Mouse (Mus musculus) MEL (cell line): ENCODE measurements around the gene Dmc1. TPM values are rescaled to one million over a fixed set of nuclear protein-coding genes. Genes with fewer than 3 reads are reported as not detected.

Experiments
- DNase-seq: peaks from one replicate; pipeline ENCODE4 v3.0.0; 2011; ENCODE audit warnings: low read depth, low spot score
- H3K27ac ChIP-seq: 2 replicates; pipeline ENCODE4 v1.5.1; 2012; ENCODE audit warnings: low read depth, mild to moderate bottlenecking, control low read depth, low read length, moderate library complexity; ENCODE audit not compliant: control insufficient read depth
- H3K27me3 ChIP-seq, 2 experiments: fragments of 150-350 bp in 1 of 2; sonication (generic) in 1 of 2; 2 replicates each; pipeline ENCODE4 v1.6.1; 2012; ENCODE audit warnings: low read length in 2 of 2, mild to moderate bottlenecking in 2 of 2, improper control_type of control experiment in 1 of 2, moderate library complexity in 1 of 2; ENCODE audit not compliant: insufficient read depth in 2 of 2, control insufficient read depth in 1 of 2
- H3K36me3 ChIP-seq, 2 experiments: 2 replicates each; pipeline ENCODE4 v1.6.1; 2012 to 2014; ENCODE audit warnings: low read length in 2 of 2, improper control_type of control experiment in 1 of 2, inconsistent platforms in 1 of 2, mild to moderate bottlenecking in 1 of 2; ENCODE audit not compliant: insufficient read depth in 2 of 2, control insufficient read depth in 1 of 2
- H3K4me1 ChIP-seq, 2 experiments: fragments of 150-350 bp in 1 of 2; sonication (generic) in 1 of 2; 2 replicates each; pipeline ENCODE4 v1.6.1; 2012; ENCODE audit warnings: low read length in 2 of 2, improper control_type of control experiment in 1 of 2, mild to moderate bottlenecking in 1 of 2; ENCODE audit not compliant: insufficient read depth in 2 of 2, control insufficient read depth in 1 of 2
- H3K4me3 ChIP-seq, 2 experiments: fragments of 150-350 bp in 1 of 2; sonication (generic) in 1 of 2; 2 replicates each; pipeline ENCODE4 v1.5.1; 2012; ENCODE audit warnings: low read depth in 2 of 2, low read length in 2 of 2, mild to moderate bottlenecking in 2 of 2, moderate library complexity in 2 of 2, control low read depth in 1 of 2, improper control_type of control experiment in 1 of 2; ENCODE audit not compliant: control insufficient read depth in 1 of 2, insufficient read depth in 1 of 2
- H3K79me2 ChIP-seq: 2 replicates; pipeline ENCODE4 v1.6.1; 2012; ENCODE audit warnings: mild to moderate bottlenecking, low read length, moderate library complexity; ENCODE audit not compliant: control insufficient read depth, poor library complexity, insufficient read depth
- H3K9ac ChIP-seq: 2 replicates; pipeline ENCODE4 v1.6.1; 2012; ENCODE audit warnings: low read depth, mild to moderate bottlenecking, control low read depth, low read length, moderate library complexity; ENCODE audit not compliant: control insufficient read depth, poor library complexity, severe bottlenecking
- H3K9me3 ChIP-seq: fragments of 150-350 bp; sonication (generic); replicated peaks from 2 replicates; pipeline ENCODE4 v1.6.1; 2012; ENCODE audit warnings: mild to moderate bottlenecking, low read length, improper control_type of control experiment, moderate library complexity; ENCODE audit not compliant: insufficient read depth
- BHLHE40 ChIP-seq: IDR thresholded peaks from 2 replicates; pipeline ENCODE4 v1.6.1; 2012; ENCODE audit warnings: low read depth, mild to moderate bottlenecking, inconsistent platforms, low read length, improper control_type of control experiment, borderline replicate concordance
- CHD2 ChIP-seq: IDR thresholded peaks from 2 replicates; pipeline ENCODE4 v1.6.1; 2011; ENCODE audit warnings: low read length, improper control_type of control experiment
- E2F4 ChIP-seq: IDR thresholded peaks from 2 replicates; pipeline ENCODE4 v1.6.1; 2011; ENCODE audit warnings: low read depth, low read length, improper control_type of control experiment, borderline replicate concordance
- ELF1 ChIP-seq: IDR thresholded peaks from 2 replicates; pipeline ENCODE4 v1.6.1; 2014; ENCODE audit warnings: low read depth, mild to moderate bottlenecking, inconsistent platforms, low read length, improper control_type of control experiment, moderate library complexity
- EP300 ChIP-seq, 2 experiments: IDR thresholded peaks; 2 replicates each; pipeline ENCODE4 v1.6.1; 2011; ENCODE audit warnings: improper control_type of control experiment in 2 of 2, low read length in 2 of 2, low read depth in 1 of 2, mild to moderate bottlenecking in 1 of 2
- ETS1 ChIP-seq: IDR thresholded peaks from 2 replicates; pipeline ENCODE4 v1.6.1; 2012; ENCODE audit warnings: low read depth, mild to moderate bottlenecking, inconsistent platforms, low read length, improper control_type of control experiment, moderate library complexity
- GABPA ChIP-seq: IDR thresholded peaks from 2 replicates; pipeline ENCODE4 v1.6.1; 2012; ENCODE audit warnings: low read depth, mild to moderate bottlenecking, inconsistent platforms, low read length, improper control_type of control experiment, moderate library complexity
- GATA1 ChIP-seq: IDR thresholded peaks from 2 replicates; pipeline ENCODE4 v1.6.1; 2011; ENCODE audit warnings: low read depth, low read length, improper control_type of control experiment
- JUND ChIP-seq: IDR thresholded peaks from 2 replicates; pipeline ENCODE4 v1.6.1; 2011; ENCODE audit warnings: low read depth, mild to moderate bottlenecking, improper control_type of control experiment, low read length
- KAT2A ChIP-seq: conservative IDR thresholded peaks from 2 replicates; pipeline ENCODE4 v1.6.1; 2012; ENCODE audit warnings: low read depth, low read length, improper control_type of control experiment, inconsistent platforms
- MAFK ChIP-seq: IDR thresholded peaks from 2 replicates; pipeline ENCODE4 v1.6.1; 2011; ENCODE audit warnings: low read depth, mild to moderate bottlenecking, low read length, improper control_type of control experiment, borderline replicate concordance
- MAX ChIP-seq: IDR thresholded peaks from 2 replicates; pipeline ENCODE4 v1.6.1; 2011; ENCODE audit warnings: low read length, improper control_type of control experiment
- MAZ ChIP-seq: IDR thresholded peaks from 2 replicates; pipeline ENCODE4 v1.6.1; 2012; ENCODE audit warnings: low read depth, mild to moderate bottlenecking, inconsistent platforms, low read length, improper control_type of control experiment
- MYB ChIP-seq: IDR thresholded peaks from 2 replicates; pipeline ENCODE4 v1.6.1; 2011; ENCODE audit warnings: mild to moderate bottlenecking, low read depth, low read length, improper control_type of control experiment
- MYC ChIP-seq: IDR thresholded peaks from 2 replicates; pipeline ENCODE4 v1.6.1; 2011; ENCODE audit warnings: low read depth, mild to moderate bottlenecking, low read length, improper control_type of control experiment, moderate library complexity
- NRF1 ChIP-seq: IDR thresholded peaks from 2 replicates; pipeline ENCODE4 v1.6.1; 2014; ENCODE audit warnings: low read depth, mild to moderate bottlenecking, inconsistent platforms, low read length, improper control_type of control experiment, moderate library complexity; ENCODE audit not compliant: poor library complexity, insufficient read depth, severe bottlenecking
- POLR2A ChIP-seq, 2 experiments: IDR thresholded peaks; 2 replicates each; pipeline ENCODE4 v1.6.1; 2011 to 2012; ENCODE audit warnings: low read length in 2 of 2, mild to moderate bottlenecking in 2 of 2, control low read depth in 1 of 2, improper control_type of control experiment in 1 of 2, low read depth in 1 of 2, moderate library complexity in 1 of 2; ENCODE audit not compliant: control insufficient read depth in 1 of 2, insufficient read depth in 1 of 2, poor library complexity in 1 of 2
- POLR2AphosphoS2 ChIP-seq: IDR thresholded peaks from 2 replicates; pipeline ENCODE4 v1.6.1; 2011; ENCODE audit warnings: low read length, improper control_type of control experiment
- RCOR1 ChIP-seq: IDR thresholded peaks from 2 replicates; pipeline ENCODE4 v1.6.1; 2012; ENCODE audit warnings: low read depth, mild to moderate bottlenecking, inconsistent platforms, low read length, improper control_type of control experiment
- SIN3A ChIP-seq: IDR thresholded peaks from 2 replicates; pipeline ENCODE4 v1.6.1; 2012; ENCODE audit warnings: low read length, improper control_type of control experiment, inconsistent platforms
- TAL1 ChIP-seq: IDR thresholded peaks from 2 replicates; pipeline ENCODE4 v1.6.1; 2012; ENCODE audit warnings: mild to moderate bottlenecking, inconsistent platforms, low read length, moderate library complexity, mixed read lengths
- TCF12 ChIP-seq: IDR thresholded peaks from 2 replicates; pipeline ENCODE4 v1.6.1; 2014; ENCODE audit warnings: low read depth, mild to moderate bottlenecking, inconsistent platforms, low read length, improper control_type of control experiment, moderate library complexity
- USF1 ChIP-seq: IDR thresholded peaks from 2 replicates; pipeline ENCODE4 v1.6.1; 2014; ENCODE audit warnings: low read depth, mild to moderate bottlenecking, inconsistent platforms, low read length, improper control_type of control experiment, moderate library complexity
- USF2 ChIP-seq, 2 experiments: IDR thresholded peaks; 2 replicates each; pipeline ENCODE4 v1.6.1; 2011 to 2012; ENCODE audit warnings: improper control_type of control experiment in 2 of 2, low read length in 2 of 2, borderline replicate concordance in 1 of 2, inconsistent platforms in 1 of 2, low read depth in 1 of 2, mild to moderate bottlenecking in 1 of 2; ENCODE audit not compliant: insufficient read depth in 1 of 2
- ZC3H11A ChIP-seq: IDR thresholded peaks from 2 replicates; pipeline ENCODE4 v1.6.1; 2012; ENCODE audit warnings: low read depth, mild to moderate bottlenecking, inconsistent platforms, low read length, improper control_type of control experiment
- ZKSCAN1 ChIP-seq: IDR thresholded peaks from 2 replicates; pipeline ENCODE4 v1.6.1; 2012; ENCODE audit warnings: low read depth, mild to moderate bottlenecking, inconsistent platforms, low read length, improper control_type of control experiment, moderate library complexity
- ZNF384 ChIP-seq: IDR thresholded peaks from 2 replicates; pipeline ENCODE4 v1.6.1; 2012; ENCODE audit warnings: low read depth, mild to moderate bottlenecking, inconsistent platforms, low read length, improper control_type of control experiment
- polyA plus RNA-seq, 2 experiments: library from polyadenylated mRNA; stranded (reverse) in 1 of 2; unstranded in 1 of 2; fragments of >175 nt in 1 of 2; fragments of >200 nt in 1 of 2; gene quantifications; 2 replicates each; pipeline versions ENCODE4 v1.2.1 to v1.2.4; 2012; ENCODE audit warnings: low replicate concordance in 2 of 2, low read depth in 1 of 2; ENCODE audit not compliant: insufficient read length in 2 of 2, insufficient read depth in 1 of 2, missing spikeins in 1 of 2
- total RNA-seq: library from RNA; depleted of rRNA; stranded (reverse); fragments of 300-350 nt; gene quantifications from 2 replicates; pipeline ENCODE4 v1.2.3, GENCODE M21; 2012

The Dmc1 gene
- total and polyA plus RNA-seq, 3 experiments, result not detected

GRCm38 (mm10) chr15:79577671-79578426 lies 27.1 kb downstream of the Dmc1 start (continued):
- TF ChIP-seq ZKSCAN1 (no peak), MYC (0 out of 2 replicates have a peak, but pooled peaks have one; percentile 51), JUND (peak; percentile 51; the same call in 1 of the 2 replicates), MAZ (0 out of 2 replicates have a peak, but pooled peaks have one; percentile 72), USF1 (no peak), ZC3H11A (no peak), POLR2AphosphoS2 (no peak), ZNF384 (peak; percentile 67; the same call in 1 of the 2 replicates), SIN3A (peak; percentile 82), GATA1 (peak; percentile 68), E2F4 (no peak), KAT2A (no peak), RCOR1 (no peak; the same call in 1 of the 2 replicates), TAL1 (no peak), POLR2A (IDR thresholded peaks at IDR 0.05; ENCODE audit: control insufficient read depth in 1 of 2, insufficient read depth in 1 of 2, low read depth in 1 of 2, low read length in 2 of 2, poor library complexity in 1 of 2) (peak in 1 of 2 experiments; percentile 43; a peak in 1 of 4 replicates)

DNA sequence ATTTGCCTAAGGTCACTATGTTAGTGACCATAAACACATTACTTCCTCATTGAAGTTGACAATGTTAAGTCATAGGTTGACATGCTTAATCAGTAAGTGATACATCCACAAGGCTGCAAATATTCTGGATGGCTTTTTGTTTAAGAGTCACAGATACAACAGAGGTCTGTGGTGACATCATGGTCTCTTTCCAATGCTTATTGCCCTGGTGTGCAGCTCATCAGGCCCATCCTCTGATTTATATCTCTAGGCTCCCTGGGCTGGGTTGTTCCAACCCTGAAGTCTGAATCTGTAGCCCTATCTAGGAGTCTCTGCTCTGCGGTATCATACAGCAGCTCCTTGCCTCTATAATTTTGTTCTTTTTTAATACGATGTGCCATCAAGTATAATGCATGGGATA lies 28.0 kb downstream of the Dmc1 start:
- DNase-seq, result peak; percentile 64
- H3K27ac ChIP-seq, result peak overlapping the region; percentile 47
- no peaks in the 10 kb centered on the region for H3K9me3 ChIP-seq
- H3K4me1 ChIP-seq, result peaks cover 15% of the 10 kb centered on the region in 2 experiments
- no peaks in the 10 kb centered on the region for H3K79me2 ChIP-seq
- peaks cover 0 to 13% of the 10 kb centered on the region in 2 experiments; a peak in 2 of 4 replicates for H3K36me3 ChIP-seq
- TF ChIP-seq USF2 (IDR thresholded peaks at IDR 0.05; ENCODE audit: borderline replicate concordance in 1 of 2, insufficient read depth in 1 of 2, low read depth in 1 of 2, low read length in 2 of 2) (no peak), MAFK (no peak), MAX (peak; percentile 45; the same call in 1 of the 2 replicates), NRF1 (no peak), CHD2 (no peak), RCOR1 (peak; percentile 27; the same call in 1 of the 2 replicates), SIN3A (no peak), MAZ (no peak), GABPA (no peak), MYC (no peak), POLR2AphosphoS2 (no peak), EP300 (IDR thresholded peaks at IDR 0.05; ENCODE audit: low read depth in 1 of 2, low read length in 2 of 2) (peak; percentile 17 to 32; a peak in 1 of 4 replicates), BHLHE40 (no peak), ZC3H11A (no peak), ELF1 (no peak), TCF12 (peak; percentile 35; the same call in 1 of the 2 replicates), MYB (no peak), GATA1 (0 out of 2 replicates have a peak, but pooled peaks have one; percentile 40), ETS1 (peak; percentile 59; the same call in 1 of the 2 replicates)
- no peaks in the 10 kb centered on the region for H3K27me3 ChIP-seq
- H3K4me3 ChIP-seq, result peak overlapping the region in 1 of 2 experiments; percentile 27; a peak in 1 of 4 replicates
- no peak overlapping the region for H3K9ac ChIP-seq
